Mouse (Mus musculus): ENCODE results near the gene Mgrn1.

- TF ChIP-seq CTCF (IDR thresholded peaks at IDR 0.05; ENCODE audit: low read depth) (no peak), EP300 (IDR thresholded peaks at IDR 0.05; ENCODE audit: low read depth) (no peak)
These were observed 60.1 kb downstream of the Mgrn1 start for GRCm38 (mm10) chr16:4946155-4946554.

Data from liver, postnatal 0 days (tissue).